In genomic region chr2:144369511-144369910, GRCm38 (mm10) we compare ENCODE assay signal across 8 mouse cellular contexts. TPM values are rescaled to one million over a fixed set of nuclear protein-coding genes. Genes with fewer than 3 reads are reported as not detected.
A peak's percentile ranks its signal among the peaks of the same experiment; 100 is the strongest.
DNase-seq lines count a peak whose midpoint lies in the region; ATAC-seq and TF ChIP-seq lines count a peak whose summit lies in the region.

No protein-coding gene starts in this region.

- peaks cover 8% of the 10 kb centered on the region for H3K4me1 ChIP-seq in liver, adult 2 months (ENCODE audit: control insufficient read depth, insufficient read depth, low read length)
- peaks cover 18% of the 10 kb centered on the region for H3K4me1 ChIP-seq in embryonic facial prominence, embryonic 10.5 days
- peaks cover 4% of the 10 kb centered on the region; the same call in 1 of the 2 replicates for H3K4me1 ChIP-seq in midbrain, embryonic 11.5 days (ENCODE audit: control insufficient read depth, insufficient read depth, low read length)

- DNase-seq in liver, adult 2 months (ENCODE audit: extremely low read depth, low read depth, low spot score), result peak; percentile 78
- no peak for DNase-seq in liver
- no peak for DNase-seq in embryonic facial prominence, embryonic 10.5 days (ENCODE audit: low spot score)
- no peak for DNase-seq in midbrain, embryonic 11.5 days (ENCODE audit: low spot score, missing footprints)
- DNase-seq in natural killer cell, adult 2 months (ENCODE audit: low spot score in 2 of 2), result no peak
- no peak for DNase-seq in c-Kit-positive CD71-positive TER-119-positive erythroid progenitor cells, embryonic 14.5 days (ENCODE audit: low spot score)
- no peak for DNase-seq in gastrocnemius, postnatal 4 days (ENCODE audit: low spot score in 2 of 2)

- H3K9ac ChIP-seq in liver, adult 2 months (ENCODE audit: low read depth, low read length), result peak overlapping the region; percentile 96
- peak overlapping the region; percentile 90 for H3K9ac ChIP-seq in midbrain, embryonic 11.5 days (ENCODE audit: low read length)

- H3K79me2 ChIP-seq in liver, adult 2 months (ENCODE audit: control insufficient read depth, insufficient read depth, low read length), result peaks cover 5% of the 10 kb centered on the region; the same call in 1 of the 2 replicates

- ATAC-seq in inflammation-experienced regulatory T-cells, adult 6 months, result peak; percentile 15
- peak; percentile 47; the same call in 1 of the 2 replicates for ATAC-seq in midbrain, embryonic 11.5 days (ENCODE audit: low FRiP score)

- no peak for TF ChIP-seq POLR2A in liver, adult 2 months (IDR thresholded peaks at IDR 0.05; ENCODE audit: extremely low read depth, insufficient read depth, low read length)

- peak overlapping the region; percentile 61 for H3K4me2 ChIP-seq in midbrain, embryonic 11.5 days

- WGBS in liver, adult 2 months, result under 1% methylated on average over 12 of the region's 12 CpGs
- 4% methylated on average over 12 of the region's 12 CpGs for WGBS in embryonic facial prominence, embryonic 10.5 days
- WGBS in midbrain, embryonic 11.5 days, result 2% methylated on average over 12 of the region's 12 CpGs

- peak overlapping the region; percentile 92 for H3K27ac ChIP-seq in liver, adult 2 months (replicated peaks; ENCODE audit: insufficient read depth, low read depth, low read length)
- H3K27ac ChIP-seq in embryonic facial prominence, embryonic 10.5 days (replicated peaks), result peak overlapping the region; percentile 96
- H3K27ac ChIP-seq in midbrain, embryonic 11.5 days (ENCODE audit: low read depth, low read length), result peak overlapping the region; percentile 87; the same call in 1 of the 2 replicates

- H3K4me3 ChIP-seq in liver, adult 2 months (ENCODE audit: insufficient read depth, low read depth, low read length), result peak overlapping the region; percentile 91
- H3K4me3 ChIP-seq in embryonic facial prominence, embryonic 10.5 days, result peak overlapping the region; percentile 90
- H3K4me3 ChIP-seq in midbrain, embryonic 11.5 days (ENCODE audit: low read depth, low read length), result peak overlapping the region; percentile 74

- TF ChIP-seq CTCF in liver, adult 2 months (IDR thresholded peaks at IDR 0.05; ENCODE audit: low read depth, low read length), result no peak

- H3K36me3 ChIP-seq in liver, adult 2 months (ENCODE audit: control insufficient read depth, insufficient read depth, low read length), result peaks cover 4% of the 10 kb centered on the region; the same call in 1 of the 2 replicates
- peaks cover 17% of the 10 kb centered on the region for H3K36me3 ChIP-seq in embryonic facial prominence, embryonic 10.5 days (replicated peaks)
- H3K36me3 ChIP-seq in midbrain, embryonic 11.5 days (ENCODE audit: control insufficient read depth, insufficient read depth, low read length), result peaks cover 7% of the 10 kb centered on the region; the same call in 1 of the 2 replicates

- H3K27me3 ChIP-seq in liver, adult 2 months (ENCODE audit: control insufficient read depth, insufficient read depth, low read length), result no peaks in the 10 kb centered on the region
- H3K27me3 ChIP-seq in embryonic facial prominence, embryonic 10.5 days (replicated peaks; ENCODE audit: low read depth, poor library complexity, severe bottlenecking), result no peaks in the 10 kb centered on the region
- no peaks in the 10 kb centered on the region for H3K27me3 ChIP-seq in midbrain, embryonic 11.5 days (ENCODE audit: control insufficient read depth, insufficient read depth, low read length)

- no peaks in the 10 kb centered on the region for H3K9me3 ChIP-seq in embryonic facial prominence, embryonic 10.5 days
- H3K9me3 ChIP-seq in midbrain, embryonic 11.5 days (ENCODE audit: control insufficient read depth, low read length), result no peaks in the 10 kb centered on the region

RNA-seq across cellular contexts. Expression of gene Pet117, which starts 0.7 kb away (rescaled TPM):
- total RNA-seq in liver, adult 2 months (2014; rRNA removed), result not detected in 2 replicates
- polyA plus RNA-seq in liver, adult 2 months (2012; rRNA removed), result not detected in 2 replicates
- 0.52 TPM in 1 of 2 replicates, not detected in the other for polyA plus RNA-seq in embryonic facial prominence, embryonic 10.5 days (2016; fragmentation: Nextera tagmentation; extraction: Ambion mirVana)
- polyA plus RNA-seq in inflammation-experienced regulatory T-cells, adult 6 months (2017; shearing (Covaris generic)), result 1 to 10 TPM in 2 of 3 experiments, not detected in 1; 1.4 to 3.2 TPM
- polyA plus RNA-seq in midbrain, embryonic 11.5 days (2014; fragmentation: Nextera tagmentation; extraction: Ambion mirVana), result 1.4 TPM in 1 of 2 replicates, not detected in the other
- 10 to 100 TPM in 1 of 2 experiments, 1 to 10 TPM in 1; 8.0 to 11.7 TPM for total RNA-seq in gastrocnemius, postnatal 4 days (2021)

RNA-seq across cellular contexts. Expression of gene Kat14, which starts 0.7 kb away (rescaled TPM):
- 10.2 and 16.4 TPM in 2 replicates for total RNA-seq in liver, adult 2 months (2014; rRNA removed)
- 15.8 TPM in 2 replicates for polyA plus RNA-seq in liver, adult 2 months (2012; rRNA removed)
- 63.6 and 65.7 TPM in 2 replicates for polyA plus RNA-seq in embryonic facial prominence, embryonic 10.5 days (2016; fragmentation: Nextera tagmentation; extraction: Ambion mirVana)
- polyA plus RNA-seq in inflammation-experienced regulatory T-cells, adult 6 months (2017; shearing (Covaris generic)), result 10 to 100 TPM; 10.8 to 20.3 (median 15.7) TPM
- polyA plus RNA-seq in midbrain, embryonic 11.5 days (2014; fragmentation: Nextera tagmentation; extraction: Ambion mirVana), result 31.1 and 36.8 TPM in 2 replicates
- 10 to 100 TPM; 33.1 to 37.6 TPM for total RNA-seq in gastrocnemius, postnatal 4 days (2021)

RNA-seq across cellular contexts. Expression of gene Ovol2, which starts 37.6 kb away (rescaled TPM):
- 0.18 TPM in 1 of 2 replicates, not detected in the other for total RNA-seq in liver, adult 2 months (2014; rRNA removed)
- not detected in 2 replicates for polyA plus RNA-seq in liver, adult 2 months (2012; rRNA removed)
- 0.71 and 1.0 TPM in 2 replicates for polyA plus RNA-seq in embryonic facial prominence, embryonic 10.5 days (2016; fragmentation: Nextera tagmentation; extraction: Ambion mirVana)
- polyA plus RNA-seq in inflammation-experienced regulatory T-cells, adult 6 months (2017; shearing (Covaris generic)), result not detected
- 0.29 TPM in 1 of 2 replicates, not detected in the other for polyA plus RNA-seq in midbrain, embryonic 11.5 days (2014; fragmentation: Nextera tagmentation; extraction: Ambion mirVana)
- not detected for total RNA-seq in gastrocnemius, postnatal 4 days (2021)
